Mouse (Mus musculus) heart, embryonic 13.5 days (tissue): ENCODE data around the gene Iqschfp. TPM values are rescaled to one million over a fixed set of nuclear protein-coding genes. Genes with fewer than 3 reads are reported as not detected.
A peak's percentile ranks its signal among the peaks of the same experiment; 100 is the strongest.

Experiments
- ATAC-seq: fragments of 200-750 bp; cut with Nextera tagmentation; 2 replicates; pipeline ENCODE4 v1.8.0; 2017; ENCODE audit warnings: moderate TSS enrichment; ENCODE audit not compliant: insufficient number of reproducible peaks, low FRiP score, low TSS enrichment; ENCODE audit errors: extremely low read depth
- H3K27ac ChIP-seq: fragments of 300-500 bp; sonication (generic); replicated peaks from 2 replicates; pipeline ENCODE4 v1.5.1; 2015; ENCODE audit warnings: moderate library complexity, mild to moderate bottlenecking, inconsistent platforms
- H3K27me3 ChIP-seq: fragments of 300-500 bp; sonication (generic); replicated peaks from 2 replicates; pipeline ENCODE4 v1.6.1; 2015; ENCODE audit warnings: mild to moderate bottlenecking, inconsistent platforms
- H3K36me3 ChIP-seq: fragments of 300-500 bp; sonication (generic); 2 replicates; pipeline ENCODE4 v1.6.1; 2015; ENCODE audit warnings: mild to moderate bottlenecking, inconsistent platforms
- H3K4me1 ChIP-seq: fragments of 300-500 bp; sonication (generic); 2 replicates; pipeline ENCODE4 v1.6.1; 2015; ENCODE audit warnings: inconsistent platforms
- H3K4me2 ChIP-seq: fragments of 300-500 bp; sonication (generic); 2 replicates; pipeline ENCODE4 v1.6.1; 2015; ENCODE audit warnings: inconsistent platforms, mild to moderate bottlenecking, moderate library complexity
- H3K4me3 ChIP-seq: fragments of 300-500 bp; sonication (generic); 2 replicates; pipeline ENCODE4 v1.5.1; 2015; ENCODE audit warnings: moderate library complexity, mild to moderate bottlenecking, inconsistent platforms
- H3K9ac ChIP-seq: fragments of 300-500 bp; sonication (generic); 2 replicates; pipeline ENCODE4 v1.6.1; 2015; ENCODE audit warnings: inconsistent platforms, mild to moderate bottlenecking, moderate library complexity
- H3K9me3 ChIP-seq: fragments of 300-500 bp; sonication (generic); 2 replicates; pipeline ENCODE4 v1.6.1; 2016; ENCODE audit warnings: inconsistent platforms
- WGBS: fragments of 180-500 bp; shearing (Covaris S2); methylation state at CpG from one replicate; pipeline ENCODE4 v1.1.7; 2015; ENCODE audit warnings: mixed read lengths; 5-methylcytosine and 5-hydroxymethylcytosine counted together
- polyA plus RNA-seq: library from polyadenylated mRNA; unstranded; fragments of >200 nt; fragmentation: Nextera tagmentation; extraction: Ambion mirVana; gene quantifications from 2 replicates; pipeline ENCODE4 v1.2.1, GENCODE M21; 2015

Gene Iqschfp
- polyA plus RNA-seq, 1 experiment from 2014 or later = not detected

- Histone ChIP-seq H3K27me3 (no peaks in the 10 kb centered on the region), H3K4me2 (no peak overlapping the region), H3K27ac (no peak overlapping the region), H3K9me3 (no peaks in the 10 kb centered on the region), H3K4me3 (no peak overlapping the region), H3K9ac (no peak overlapping the region), H3K4me1 (peaks cover 22% of the 10 kb centered on the region), H3K36me3 (peaks cover 28% of the 10 kb centered on the region)
- ATAC-seq = no peak
- 37% methylated on average over 3 of the region's 3 CpGs for WGBS
These were observed 738.8 kb downstream of the Iqschfp start for GRCm38 (mm10) chr3:68630821-68631220.

GRCm38 (mm10) chr3:68632714-68633113 is 740.7 kb downstream of the Iqschfp start:
- H3K27ac ChIP-seq = no peak overlapping the region
- no peaks in the 10 kb centered on the region for H3K9me3 ChIP-seq

GRCm38 (mm10) chr3:68633577-68633976 is 741.5 kb downstream of the Iqschfp start:
- no peak overlapping the region for H3K9ac ChIP-seq
- no peak for ATAC-seq
- H3K27ac ChIP-seq = no peak overlapping the region
- H3K27me3 ChIP-seq = no peaks in the 10 kb centered on the region
- H3K4me2 ChIP-seq = no peak overlapping the region
- no peak overlapping the region for H3K4me3 ChIP-seq
- peaks cover 5% of the 10 kb centered on the region; the same call in 1 of the 2 replicates for H3K36me3 ChIP-seq
- WGBS = 85% methylated on average over 4 of the region's 4 CpGs
- H3K4me1 ChIP-seq = peaks cover 22% of the 10 kb centered on the region
- H3K9me3 ChIP-seq = no peaks in the 10 kb centered on the region

More at GRCm38 (mm10) chr3:68632714-68633113, 740.7 kb downstream of the Iqschfp start:
- no peak overlapping the region for H3K9ac ChIP-seq
- no peak for ATAC-seq
- 76% methylated on average over 3 of the region's 3 CpGs for WGBS
- no peaks in the 10 kb centered on the region for H3K27me3 ChIP-seq
- peaks cover 14% of the 10 kb centered on the region for H3K36me3 ChIP-seq
- H3K4me3 ChIP-seq = no peak overlapping the region
- H3K4me2 ChIP-seq = no peak overlapping the region
- H3K4me1 ChIP-seq = peaks cover 22% of the 10 kb centered on the region

- ATAC-seq = no peak
- no peak overlapping the region for H3K4me3 ChIP-seq
- H3K27ac ChIP-seq = no peak overlapping the region
- H3K4me2 ChIP-seq = no peak overlapping the region
- no peak overlapping the region for H3K9ac ChIP-seq
- no peaks in the 10 kb centered on the region for H3K9me3 ChIP-seq
- H3K27me3 ChIP-seq = no peaks in the 10 kb centered on the region
- H3K4me1 ChIP-seq = no peaks in the 10 kb centered on the region
- no peaks in the 10 kb centered on the region for H3K36me3 ChIP-seq
- WGBS = 46% methylated on average over 7 of the region's 7 CpGs
These were observed 745.9 kb downstream of the Iqschfp start for GRCm38 (mm10) chr3:68637960-68638359.

- WGBS = 79% methylated on average over 1 of the region's 1 CpGs
- Histone ChIP-seq H3K4me3 (no peak overlapping the region), H3K27ac (no peak overlapping the region), H3K36me3 (no peaks in the 10 kb centered on the region), H3K4me1 (no peaks in the 10 kb centered on the region), H3K4me2 (no peak overlapping the region), H3K9me3 (no peaks in the 10 kb centered on the region), H3K9ac (no peak overlapping the region), H3K27me3 (no peaks in the 10 kb centered on the region)
- ATAC-seq = no peak
These were observed 746.7 kb downstream of the Iqschfp start for GRCm38 (mm10) chr3:68638703-68639102.

GRCm38 (mm10) chr3:68642935-68643334 is 750.9 kb downstream of the Iqschfp start:
- Histone ChIP-seq H3K9me3 (no peaks in the 10 kb centered on the region), H3K4me1 (no peaks in the 10 kb centered on the region), H3K27ac (no peak overlapping the region), H3K9ac (no peak overlapping the region), H3K36me3 (no peaks in the 10 kb centered on the region), H3K27me3 (no peaks in the 10 kb centered on the region), H3K4me2 (no peak overlapping the region), H3K4me3 (no peak overlapping the region)
- 79% methylated on average over 7 of the region's 7 CpGs for WGBS
- no peak for ATAC-seq

GRCm38 (mm10) chr3:68646387-68647130 is 754.5 kb downstream of the Iqschfp start:
- no peak overlapping the region for H3K27ac ChIP-seq

GRCm38 (mm10) chr3:68647282-68647681 is 755.2 kb downstream of the Iqschfp start:
- Histone ChIP-seq H3K4me1 (no peaks in the 10 kb centered on the region), H3K27ac (no peak overlapping the region), H3K9me3 (no peaks in the 10 kb centered on the region), H3K36me3 (no peaks in the 10 kb centered on the region), H3K27me3 (no peaks in the 10 kb centered on the region), H3K4me3 (no peak overlapping the region), H3K4me2 (no peak overlapping the region), H3K9ac (no peak overlapping the region)
- no peak for ATAC-seq
- WGBS = 66% methylated on average over 3 of the region's 3 CpGs

More at GRCm38 (mm10) chr3:68646387-68647130, 754.5 kb downstream of the Iqschfp start:
- Histone ChIP-seq H3K4me3 (no peak overlapping the region), H3K9me3 (no peaks in the 10 kb centered on the region), H3K36me3 (no peaks in the 10 kb centered on the region), H3K4me2 (no peak overlapping the region), H3K9ac (no peak overlapping the region), H3K27me3 (no peaks in the 10 kb centered on the region), H3K4me1 (no peaks in the 10 kb centered on the region)
- ATAC-seq = no peak
- 73% methylated on average over 6 of the region's 6 CpGs for WGBS

- no peaks in the 10 kb centered on the region for H3K9me3 ChIP-seq
- no peak overlapping the region for H3K4me2 ChIP-seq
- ATAC-seq = no peak
- 83% methylated on average over 3 of the region's 3 CpGs for WGBS
- no peaks in the 10 kb centered on the region for H3K4me1 ChIP-seq
- H3K36me3 ChIP-seq = no peaks in the 10 kb centered on the region
- H3K27me3 ChIP-seq = no peaks in the 10 kb centered on the region
- H3K27ac ChIP-seq = no peak overlapping the region
- no peak overlapping the region for H3K9ac ChIP-seq
- H3K4me3 ChIP-seq = no peak overlapping the region
These were observed 758.2 kb downstream of the Iqschfp start for GRCm38 (mm10) chr3:68650251-68650650.

- peaks cover 23% of the 10 kb centered on the region for H3K4me1 ChIP-seq
- H3K36me3 ChIP-seq = no peaks in the 10 kb centered on the region
- no peak for ATAC-seq
- H3K27ac ChIP-seq = no peak overlapping the region
- no peaks in the 10 kb centered on the region for H3K27me3 ChIP-seq
- H3K9me3 ChIP-seq = no peaks in the 10 kb centered on the region; the same call in 1 of the 2 replicates
- 65% methylated on average over 4 of the region's 4 CpGs for WGBS
- no peak overlapping the region for H3K4me2 ChIP-seq
- no peak overlapping the region for H3K9ac ChIP-seq
- H3K4me3 ChIP-seq = no peak overlapping the region
These were observed 764.7 kb downstream of the Iqschfp start for GRCm38 (mm10) chr3:68656607-68657352.

- peak overlapping the region; percentile 40 for H3K4me2 ChIP-seq
These were observed 765.7 kb downstream of the Iqschfp start for GRCm38 (mm10) chr3:68657589-68658245.

More at GRCm38 (mm10) chr3:68657589-68658245, 765.7 kb downstream of the Iqschfp start:
- no peak overlapping the region for H3K4me3 ChIP-seq
- WGBS = 9% methylated on average over 9 of the region's 9 CpGs
- H3K9me3 ChIP-seq = no peaks in the 10 kb centered on the region; the same call in 1 of the 2 replicates
- peaks cover 23% of the 10 kb centered on the region for H3K4me1 ChIP-seq
- no peak for ATAC-seq
- no peak overlapping the region for H3K27ac ChIP-seq
- no peaks in the 10 kb centered on the region for H3K36me3 ChIP-seq
- no peaks in the 10 kb centered on the region for H3K27me3 ChIP-seq
- no peak overlapping the region for H3K9ac ChIP-seq
